Mouse (Mus musculus): ENCODE measurements around the gene Depdc5.
"Not testable (repeated sequence)": the region's sequence is repeated elsewhere in the genome, so short reads cannot be mapped to it uniquely, and the experiment has no call there.

Depdc5 gene

GRCm38 (mm10) chr5:32919281-32919680 lies 55.8 kb downstream of the Depdc5 start:
- not testable (repeated sequence) for DNase-seq

- no peak for DNase-seq
These were observed 59.4 kb downstream of the Depdc5 start for GRCm38 (mm10) chr5:32922906-32923305.

DNA sequence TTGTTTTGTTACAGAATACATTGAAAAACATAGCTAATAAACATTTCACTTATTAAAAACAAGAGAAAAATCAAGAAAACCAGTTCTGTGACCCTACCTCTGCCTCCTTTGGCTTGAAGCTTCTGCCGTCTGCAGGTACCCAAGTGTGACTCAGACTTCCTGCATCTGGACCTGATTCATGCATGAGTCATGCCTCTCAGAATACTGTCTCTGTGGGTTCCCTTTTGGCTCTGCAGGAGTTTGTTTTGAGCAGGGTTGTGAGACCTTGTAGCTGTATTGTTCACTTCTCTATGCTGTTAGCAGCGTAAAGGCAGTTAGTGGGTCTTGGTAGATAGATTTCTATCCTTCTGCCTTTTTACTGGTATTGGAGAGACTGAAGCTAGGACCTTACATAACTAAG lies 67.3 kb downstream of the Depdc5 start:
- no peak for DNase-seq

DNA sequence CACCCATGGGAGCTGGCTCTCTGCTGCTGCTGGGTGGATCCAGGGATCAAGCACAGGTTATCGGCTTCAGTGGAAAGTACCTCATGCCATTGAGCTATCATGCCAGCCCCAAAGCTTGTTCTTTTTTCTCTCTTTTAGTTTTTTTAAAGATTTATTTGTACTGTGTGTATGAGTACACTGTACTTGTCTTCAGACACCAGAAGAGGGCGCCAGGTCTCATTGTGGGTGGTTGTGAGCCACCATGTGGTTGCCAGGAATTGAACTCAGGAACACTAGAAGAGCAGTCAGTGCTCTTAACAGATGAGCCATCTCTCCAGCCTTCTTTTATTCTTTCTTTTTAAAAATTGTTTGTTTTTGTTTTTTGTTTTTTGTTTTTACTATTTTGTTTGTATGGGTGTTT lies 71.2 kb downstream of the Depdc5 start:
- peak; percentile 10 for DNase-seq

DNA sequence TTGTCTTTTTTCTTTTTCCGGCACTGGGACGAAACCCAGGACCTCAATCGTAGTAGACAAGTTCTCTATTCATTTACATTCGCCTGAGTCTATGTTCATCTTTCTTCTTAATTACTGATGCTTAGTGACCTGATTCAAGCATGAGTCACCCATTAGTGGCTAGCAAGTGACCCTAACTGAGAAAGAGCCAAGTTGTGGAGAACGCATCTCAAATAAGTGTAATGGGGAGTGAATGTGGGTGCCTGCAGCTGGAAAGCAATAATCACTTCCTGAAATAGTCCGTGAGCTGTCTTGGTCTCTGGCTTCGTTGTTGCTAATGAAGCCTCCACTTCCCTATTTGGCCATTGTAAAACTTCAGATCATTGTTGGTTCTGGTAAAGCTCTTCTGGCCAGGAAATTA lies 77.1 kb downstream of the Depdc5 start:
- no peak for DNase-seq

- DNase-seq = no peak
These were observed 77.9 kb downstream of the Depdc5 start for GRCm38 (mm10) chr5:32941209-32941924.

GRCm38 (mm10) chr5:32950077-32950476 lies 86.6 kb downstream of the Depdc5 start:
- no peak for DNase-seq

DNA sequence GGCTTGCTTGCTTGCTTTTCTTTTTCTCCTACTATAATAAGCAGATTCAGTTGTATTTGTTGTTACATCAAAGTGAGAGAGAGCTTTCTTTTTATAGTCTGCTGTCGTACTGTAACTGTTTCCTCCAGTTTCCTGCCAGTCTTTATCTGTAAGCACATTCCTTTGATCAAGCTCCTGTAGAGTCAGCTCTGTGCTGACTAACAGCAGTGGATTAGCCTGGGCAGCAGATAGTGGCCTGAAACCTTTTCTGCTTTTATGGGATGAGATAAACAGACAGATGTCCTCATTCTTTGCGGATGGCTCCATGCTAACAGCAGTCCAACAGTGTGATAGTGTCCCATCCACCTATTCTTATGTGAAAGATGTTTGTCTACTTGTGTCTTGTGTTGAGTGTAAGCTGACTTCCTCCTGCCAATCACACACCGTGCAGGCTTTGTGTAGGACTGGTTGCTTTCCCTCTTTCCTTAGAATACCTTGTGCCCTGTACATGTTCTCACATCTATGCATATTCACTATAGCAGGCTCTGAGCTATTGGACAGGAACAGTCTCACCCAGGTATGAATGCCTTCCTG lies 87.3 kb downstream of the Depdc5 start:
- no peak for DNase-seq

DNA sequence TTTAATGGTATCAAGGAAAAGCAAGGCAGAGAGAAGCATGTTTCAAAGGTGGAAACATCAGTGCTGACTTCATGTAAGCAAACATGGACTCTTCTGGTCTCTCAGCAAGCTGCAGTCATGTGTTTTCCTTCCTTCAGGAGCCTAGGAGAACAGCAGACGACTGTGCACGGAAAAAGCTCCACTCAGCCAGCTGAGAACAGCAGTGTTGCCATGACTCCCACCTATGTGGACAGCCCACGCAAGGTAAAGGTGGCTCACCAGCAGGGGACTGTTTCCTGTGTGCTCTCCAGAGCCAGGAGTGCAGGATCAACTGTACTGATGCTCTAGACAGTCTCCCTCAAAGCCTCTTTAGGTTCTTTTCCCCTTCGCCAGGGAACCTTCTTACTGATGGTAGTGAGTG lies 92.2 kb downstream of the Depdc5 start:
- DNase-seq = no peak

- no peak for DNase-seq
These were observed 98.1 kb downstream of the Depdc5 start for GRCm38 (mm10) chr5:32961616-32962015.

DNA sequence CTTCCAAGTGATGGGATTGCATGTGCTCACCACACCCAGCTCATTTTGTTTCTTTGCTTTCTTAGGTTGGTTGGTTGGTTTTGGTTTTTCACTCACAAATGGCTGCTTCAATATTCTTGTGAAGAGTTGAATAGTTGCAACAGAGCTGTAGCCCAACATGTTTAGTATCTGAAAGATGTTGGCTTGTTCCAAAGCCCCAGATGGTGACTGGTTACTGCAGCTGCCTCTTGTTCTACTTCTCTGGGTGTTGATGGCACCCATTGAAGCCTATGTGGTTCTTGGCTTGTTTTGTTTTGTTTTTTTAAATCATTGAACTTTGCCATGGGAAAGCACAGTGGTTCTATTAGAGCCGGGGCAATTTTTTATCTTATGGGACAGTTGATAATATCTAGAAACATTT lies 99.1 kb downstream of the Depdc5 start:
- no peak for DNase-seq

- DNase-seq = no peak
These were observed 113.0 kb downstream of the Depdc5 start for GRCm38 (mm10) chr5:32976541-32976940.

GRCm38 (mm10) chr5:32977179-32977578 lies 113.7 kb downstream of the Depdc5 start:
- no peak for DNase-seq

DNA sequence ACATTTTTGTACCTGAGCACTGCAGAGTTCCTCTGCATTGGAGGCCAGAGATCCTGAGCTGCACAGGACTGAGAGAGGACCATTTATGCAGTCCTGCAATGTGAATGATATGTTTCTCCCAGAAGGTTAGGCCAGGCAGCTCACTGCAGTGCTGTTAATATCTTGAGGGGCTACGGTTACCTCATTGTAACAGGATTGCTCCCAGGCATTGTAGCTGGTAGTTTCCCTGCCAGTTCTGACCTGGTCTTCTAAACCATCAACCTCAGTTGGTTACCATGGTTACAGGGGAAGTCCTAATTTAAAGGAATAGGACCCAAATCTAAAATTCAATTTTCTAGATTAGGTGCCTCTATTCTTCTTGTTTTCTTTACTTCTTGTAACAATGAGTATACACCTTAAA lies 121.9 kb downstream of the Depdc5 start:
- DNase-seq = no peak

GRCm38 (mm10) chr5:32987873-32988272 lies 124.4 kb downstream of the Depdc5 start:
- DNase-seq = no peak

DNA sequence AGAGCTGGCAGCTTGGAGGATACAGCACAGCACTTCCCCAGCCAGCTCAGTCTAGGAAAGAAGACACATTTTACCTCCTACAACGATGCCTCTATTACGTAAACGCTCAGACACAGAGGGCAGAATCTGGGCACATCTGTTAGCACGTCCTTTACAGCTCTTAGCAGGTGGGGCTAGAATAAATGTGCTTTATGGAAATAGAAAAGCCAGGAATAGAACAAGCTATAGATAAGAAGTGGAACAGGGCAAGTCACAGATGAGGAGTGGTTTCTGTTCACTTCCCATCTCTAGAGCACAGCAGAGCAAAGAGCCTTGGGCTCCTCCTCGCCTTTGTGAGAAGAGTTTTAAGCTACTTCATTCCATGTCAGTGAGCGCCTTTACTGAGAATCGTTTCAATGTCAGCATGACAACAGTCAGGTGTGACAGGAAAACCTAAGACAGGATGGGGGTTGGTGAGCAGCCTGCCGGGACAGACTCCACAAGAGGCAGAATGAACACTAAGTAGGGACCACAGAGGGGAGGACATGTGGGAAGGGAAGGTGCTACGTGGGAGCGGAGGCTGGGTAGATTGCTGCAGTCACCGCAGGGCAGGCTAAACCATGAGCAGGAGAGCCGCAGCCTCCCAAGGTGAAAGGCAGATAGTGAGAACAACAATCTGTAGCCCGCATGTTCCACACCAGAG lies 126.6 kb downstream of the Depdc5 start:
- DNase-seq = no peak

DNA sequence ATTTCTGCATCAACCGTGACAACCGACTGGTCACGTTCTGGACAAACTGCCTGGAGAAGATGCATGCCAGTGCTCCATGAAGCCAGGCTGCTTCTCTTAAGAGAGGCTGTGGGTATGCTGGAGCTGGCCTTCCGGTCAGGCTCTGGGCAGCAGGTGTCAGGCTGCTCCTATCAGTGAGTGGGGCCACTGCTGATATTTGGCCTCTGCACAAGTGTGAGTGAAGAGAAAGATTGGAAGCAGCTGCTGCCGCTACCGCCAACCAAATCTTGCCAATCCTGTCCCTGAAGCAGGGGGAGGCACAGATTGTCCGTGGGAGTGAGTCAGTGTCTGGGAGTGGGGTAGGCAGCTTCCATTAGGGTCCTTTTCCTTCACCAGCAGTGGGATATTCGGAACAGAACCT lies 127.7 kb downstream of the Depdc5 start:
- peak; percentile 62 for DNase-seq

GRCm38 (mm10) chr5:32994471-32994870 lies 131.0 kb downstream of the Depdc5 start:
- DNase-seq = no peak

DNA sequence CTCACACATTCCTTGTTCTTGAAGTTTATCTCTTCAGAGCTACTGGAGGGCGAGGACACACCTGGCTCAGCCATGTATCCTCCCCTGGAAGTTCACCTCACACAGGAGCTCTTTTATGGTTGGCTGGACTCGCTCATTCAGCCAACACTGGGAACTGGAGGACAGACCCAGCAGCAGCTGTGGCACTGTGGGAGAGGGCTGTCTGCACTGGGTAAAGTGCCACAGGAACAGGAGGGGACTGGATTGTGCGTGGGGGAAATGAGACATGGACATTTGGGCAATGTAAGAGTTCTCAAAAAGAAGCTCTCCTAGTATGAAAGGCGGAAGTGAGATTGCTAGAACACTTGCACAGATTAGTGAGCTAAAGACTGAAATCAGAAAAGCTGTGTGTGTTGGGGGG lies 132.3 kb downstream of the Depdc5 start:
- no peak for DNase-seq

DNA sequence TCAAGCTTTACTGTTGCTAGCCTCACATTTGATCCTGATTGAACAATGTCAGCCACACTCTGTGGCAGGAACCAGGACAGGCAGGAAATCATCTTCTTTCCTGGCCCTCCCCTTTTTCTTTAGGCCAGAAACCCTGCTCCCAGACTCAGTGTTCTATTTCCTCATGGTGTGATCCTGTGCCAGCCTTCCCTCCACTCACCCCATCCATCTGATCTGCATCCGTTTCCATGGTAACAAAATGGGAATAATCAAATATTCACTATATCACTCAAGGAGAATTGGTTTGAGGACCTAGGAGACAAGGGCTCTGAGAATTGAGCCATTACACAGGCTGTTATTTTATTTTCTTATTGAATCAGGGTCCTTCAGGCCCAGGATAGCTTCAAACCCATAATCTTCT lies 133.1 kb downstream of the Depdc5 start:
- DNase-seq = no peak

- peak; percentile 30 for DNase-seq
These were observed 134.2 kb downstream of the Depdc5 start for GRCm38 (mm10) chr5:32997686-32998085.

DNA sequence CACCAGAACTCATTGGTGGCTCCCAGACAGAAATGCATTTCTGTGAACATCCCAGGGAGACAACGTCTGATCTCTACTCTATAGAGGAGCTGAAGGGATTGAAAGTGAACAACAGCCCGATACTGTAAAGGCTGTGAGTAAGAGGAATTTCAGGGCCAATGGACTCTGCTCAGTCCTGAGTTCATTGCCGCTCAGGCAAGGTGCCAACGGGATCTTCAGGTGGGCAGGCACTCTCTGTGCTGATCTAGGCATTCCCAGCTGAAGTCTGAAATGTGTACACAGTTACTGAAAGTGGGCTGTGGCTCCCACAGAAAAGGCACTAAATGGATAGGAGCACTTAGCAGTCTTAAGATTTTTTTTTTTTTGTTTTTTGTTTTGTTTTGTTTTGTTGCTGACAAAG lies 135.3 kb downstream of the Depdc5 start:
- DNase-seq = no peak

DNA sequence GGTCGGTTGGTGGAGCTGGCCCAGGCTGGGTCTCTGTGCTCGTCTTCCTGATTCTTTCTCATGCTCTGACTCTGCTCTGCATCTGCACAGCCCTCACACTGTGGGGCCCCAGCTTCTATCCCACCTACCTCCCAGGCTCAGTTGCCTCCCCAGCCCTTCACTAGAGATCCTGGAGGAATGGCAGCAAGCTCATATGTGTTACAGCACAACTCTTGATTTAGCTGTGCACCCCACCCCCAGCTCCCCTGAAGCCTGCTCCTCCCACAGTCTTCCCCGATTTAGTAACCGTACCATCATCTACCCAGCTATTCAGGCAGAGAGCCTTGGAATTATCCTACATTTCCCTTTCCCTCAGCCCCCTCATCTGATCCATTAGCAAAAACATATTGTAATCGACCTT lies 137.6 kb downstream of the Depdc5 start:
- DNase-seq = no peak

DNA sequence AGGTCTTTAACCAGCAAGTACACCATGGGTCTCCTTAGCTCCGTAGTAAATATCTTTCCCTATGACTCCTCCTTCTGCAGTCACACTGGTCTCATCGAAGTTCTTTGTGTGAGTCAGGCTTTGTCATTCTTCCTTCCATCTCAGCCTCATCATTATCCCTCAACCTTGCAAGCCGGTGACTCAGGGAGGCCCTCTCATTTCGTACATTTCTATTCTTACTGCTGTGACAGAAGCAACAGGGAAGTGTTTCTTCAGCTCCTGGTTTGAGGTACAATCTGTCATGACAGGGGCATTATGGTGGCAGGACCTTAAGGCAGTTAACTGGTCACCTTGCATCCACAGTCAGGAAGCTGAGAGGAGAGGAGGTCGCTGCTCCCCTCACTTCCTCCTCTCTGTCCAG lies 139.3 kb downstream of the Depdc5 start:
- no peak for DNase-seq

All from lung, postnatal 10 days (tissue).